Mouse (Mus musculus): ENCODE measurements around the gene Ak1.

DNA sequence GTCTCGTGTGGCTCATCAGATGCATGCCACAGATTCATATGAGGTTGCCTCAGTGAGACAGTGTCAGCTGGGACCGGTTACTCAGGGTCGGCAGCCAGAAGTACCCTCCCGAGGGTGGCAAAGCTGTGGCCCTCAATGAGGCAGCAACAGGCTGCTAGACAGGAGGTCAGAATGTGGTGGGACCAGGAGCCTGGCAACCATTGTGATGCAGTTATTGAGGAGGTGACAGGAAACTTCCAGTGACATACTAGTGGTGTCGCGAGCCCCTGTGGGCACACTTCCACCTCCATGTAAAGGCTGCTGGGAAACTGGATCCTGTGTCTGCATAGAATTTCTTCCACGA, at the start of gene Ak1:
- TF ChIP-seq CTCF (IDR thresholded peaks at IDR 0.05; ENCODE audit: control insufficient read depth, insufficient read depth, low read length) (no peak), POLR2A (IDR thresholded peaks at IDR 0.05; ENCODE audit: borderline replicate concordance, control insufficient read depth, low read depth, low read length) (no peak)
